Mouse (Mus musculus) kidney, postnatal 0 days (tissue): Measurements from ENCODE around the gene Gm49396. TPM values are rescaled to one million over a fixed set of nuclear protein-coding genes. Genes with fewer than 3 reads are reported as not detected.

Source experiments
- ATAC-seq: fragments of 200-750 bp; cut with Nextera tagmentation; replicated peaks from 2 replicates; pipeline ENCODE4 v1.8.0; 2017; ENCODE audit warnings: low read depth, moderate number of reproducible peaks, moderate TSS enrichment, moderate library complexity; ENCODE audit not compliant: low FRiP score
- DNase-seq: peaks from one replicate; pipeline ENCODE4 v3.0.0-alpha.2; 2016; ENCODE audit warnings: low spot score
- H3K27ac ChIP-seq: fragments of 300-500 bp; sonication (generic); 2 replicates; pipeline ENCODE4 v1.5.1; 2014; ENCODE audit warnings: mild to moderate bottlenecking
- H3K27me3 ChIP-seq: fragments of 300-500 bp; sonication (generic); 2 replicates; pipeline ENCODE4 v1.6.1; 2014; ENCODE audit warnings: low read length, mixed read lengths; ENCODE audit not compliant: insufficient read depth
- H3K36me3 ChIP-seq: fragments of 300-500 bp; sonication (generic); 2 replicates; pipeline ENCODE4 v1.6.1; 2014; ENCODE audit warnings: low read length, mixed read lengths; ENCODE audit not compliant: insufficient read depth
- H3K4me1 ChIP-seq: fragments of 300-500 bp; sonication (generic); replicated peaks from 2 replicates; pipeline ENCODE4 v1.6.1; 2014; ENCODE audit warnings: antibody characterized with exemption, low read length, mixed read lengths; ENCODE audit not compliant: insufficient read depth
- H3K4me2 ChIP-seq: fragments of 300-500 bp; sonication (generic); 2 replicates; pipeline ENCODE4 v1.6.1; 2014; ENCODE audit warnings: mild to moderate bottlenecking, low read length, moderate library complexity, mixed read lengths
- H3K4me3 ChIP-seq: fragments of 300-500 bp; sonication (generic); replicated peaks from 2 replicates; pipeline ENCODE4 v1.5.1; 2014; ENCODE audit warnings: low read depth, low read length
- H3K9ac ChIP-seq: fragments of 300-500 bp; sonication (generic); 2 replicates; pipeline ENCODE4 v1.6.1; 2014; ENCODE audit warnings: low read depth, low read length
- H3K9me3 ChIP-seq: fragments of 300-500 bp; sonication (generic); replicated peaks from 2 replicates; pipeline ENCODE4 v1.6.1; 2016; ENCODE audit warnings: low read length, inconsistent platforms, mixed read lengths
- CTCF ChIP-seq: IDR thresholded peaks from 2 replicates; pipeline ENCODE4 v1.5.1; 2016; ENCODE audit warnings: antibody characterized with exemption, low read depth, mild to moderate bottlenecking, moderate library complexity
- WGBS: fragments of 180-500 bp; shearing (Covaris S2); extraction: QIAGEN DNeasy Blood & Tissue Kit; methylation state at CpG from one replicate; pipeline ENCODE4 v1.1.7; 2014; 5-methylcytosine and 5-hydroxymethylcytosine counted together
- polyA plus RNA-seq: library from polyadenylated mRNA; unstranded; fragments of >200 nt; fragmentation: Nextera tagmentation; extraction: Ambion mirVana; gene quantifications from 2 replicates; pipeline ENCODE4 v1.2.1, GENCODE M21; 2015

Gene Gm49396
- polyA plus RNA-seq, 1 experiment from 2014 or later = 5.0 TPM

- H3K36me3 ChIP-seq = peaks cover 31% of the 10 kb centered on the region
- ATAC-seq (no peak), DNase-seq (no peak)
- 93% methylated on average over 12 of the region's 12 CpGs for WGBS
- H3K4me1 ChIP-seq = no peaks in the 10 kb centered on the region
- no peak within 1 kb of the TSS for H3K4me3 ChIP-seq
- H3K27ac ChIP-seq = no peak within 1 kb of the TSS
- H3K27me3 ChIP-seq = no peaks in the 10 kb centered on the region
- H3K9ac ChIP-seq = no peak within 1 kb of the TSS
- 0 out of 2 replicates have a peak within 1 kb of the TSS, but pooled peaks have one; percentile 58 for H3K4me2 ChIP-seq
- no peaks in the 10 kb centered on the region for H3K9me3 ChIP-seq
- TF ChIP-seq CTCF = no peak
Measured at GRCm38 (mm10) chr7:30564970-30565571, 1.9 kb downstream of the Gm49396 start, which contains the start of gene Igflr1. TSS of gene Igflr1 (plus strand) at chr7:30565427.

DNA sequence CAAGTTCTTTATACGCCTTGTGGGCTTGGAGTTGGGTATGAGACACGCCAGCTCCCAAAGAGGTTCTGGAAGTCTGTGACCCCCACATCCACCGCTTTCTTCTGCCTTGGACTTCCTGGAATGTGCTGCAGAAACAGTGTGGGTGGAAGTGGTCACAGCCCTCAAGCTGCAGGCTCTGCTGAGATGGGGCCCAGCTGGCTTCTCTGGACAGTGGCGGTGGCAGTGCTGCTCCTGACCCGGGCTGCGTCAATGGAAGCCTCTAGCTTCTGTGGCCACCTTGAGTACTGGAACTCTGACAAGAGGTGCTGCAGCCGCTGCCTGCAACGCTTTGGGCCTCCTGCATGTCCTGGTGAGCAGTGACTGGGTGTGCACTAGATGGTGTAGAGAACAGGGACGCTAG, 2.9 kb downstream of the Gm49396 start:
- H3K4me3 ChIP-seq = no peak overlapping the region
- H3K36me3 ChIP-seq = peaks cover 39% of the 10 kb centered on the region
- ATAC-seq = no peak

GRCm38 (mm10) chr7:30567555-30567954, 4.4 kb downstream of the Gm49396 start:
- H3K9me3 ChIP-seq = no peaks in the 10 kb centered on the region
- 84% methylated on average over 11 of the region's 11 CpGs for WGBS
- no peak overlapping the region for H3K4me2 ChIP-seq
- no peak overlapping the region for H3K4me3 ChIP-seq
- H3K27me3 ChIP-seq = no peaks in the 10 kb centered on the region
- ATAC-seq (no peak), DNase-seq (no peak)
- H3K4me1 ChIP-seq = no peaks in the 10 kb centered on the region
- no peak overlapping the region for H3K9ac ChIP-seq
- no peak overlapping the region for H3K27ac ChIP-seq
- H3K36me3 ChIP-seq = peaks cover 47% of the 10 kb centered on the region
- TF ChIP-seq CTCF = no peak

More for the DNA sequence above, 2.9 kb downstream of the Gm49396 start:
- H3K27ac ChIP-seq = no peak overlapping the region
- TF ChIP-seq CTCF = no peak
- H3K27me3 ChIP-seq = no peaks in the 10 kb centered on the region
- no peaks in the 10 kb centered on the region for H3K4me1 ChIP-seq
- peak; percentile 48 for DNase-seq
- no peak overlapping the region for H3K9ac ChIP-seq
- no peak overlapping the region for H3K4me2 ChIP-seq
- H3K9me3 ChIP-seq = no peaks in the 10 kb centered on the region
- WGBS = 73% methylated on average over 9 of the region's 9 CpGs

DNA sequence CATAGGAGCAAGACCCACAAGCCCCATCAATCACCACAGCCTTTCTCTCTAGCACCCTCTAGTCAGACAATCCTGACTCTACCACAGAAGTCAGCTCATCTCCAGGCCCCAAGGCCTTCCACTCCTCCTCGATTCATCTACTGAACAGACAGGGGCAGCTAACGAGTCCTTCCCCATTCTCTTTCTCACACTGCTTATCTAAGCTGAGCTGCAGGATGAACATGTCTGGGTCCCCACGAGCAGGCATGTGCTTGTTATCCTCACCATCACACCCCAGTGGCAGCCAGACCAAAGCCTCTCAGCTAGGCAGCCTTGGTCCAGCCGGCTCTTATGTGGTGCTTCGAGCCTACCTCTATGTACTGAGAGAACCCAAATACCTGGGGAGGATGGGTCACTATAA, 9.2 kb downstream of the Gm49396 start:
- no peak overlapping the region for H3K4me2 ChIP-seq
- 86% methylated on average over 5 of the region's 5 CpGs for WGBS
- H3K27ac ChIP-seq = no peak overlapping the region
- no peak overlapping the region for H3K4me3 ChIP-seq
- H3K36me3 ChIP-seq = peaks cover 83% of the 10 kb centered on the region
- no peak for TF ChIP-seq CTCF
- H3K9me3 ChIP-seq = no peaks in the 10 kb centered on the region
- no peak for DNase-seq
- no peaks in the 10 kb centered on the region for H3K4me1 ChIP-seq
- H3K9ac ChIP-seq = no peak overlapping the region
- ATAC-seq = no peak
- H3K27me3 ChIP-seq = no peaks in the 10 kb centered on the region

GRCm38 (mm10) chr7:30572969-30573368, 9.8 kb downstream of the Gm49396 start:
- Histone ChIP-seq H3K4me3 (no peak overlapping the region), H3K27me3 (no peaks in the 10 kb centered on the region), H3K4me2 (no peak overlapping the region), H3K9me3 (no peaks in the 10 kb centered on the region), H3K4me1 (no peaks in the 10 kb centered on the region), H3K9ac (no peak overlapping the region), H3K27ac (no peak overlapping the region), H3K36me3 (peaks cover 89% of the 10 kb centered on the region)
- ATAC-seq (no peak), DNase-seq (no peak)
- TF ChIP-seq CTCF = no peak
- 78% methylated on average over 2 of the region's 2 CpGs for WGBS

DNA sequence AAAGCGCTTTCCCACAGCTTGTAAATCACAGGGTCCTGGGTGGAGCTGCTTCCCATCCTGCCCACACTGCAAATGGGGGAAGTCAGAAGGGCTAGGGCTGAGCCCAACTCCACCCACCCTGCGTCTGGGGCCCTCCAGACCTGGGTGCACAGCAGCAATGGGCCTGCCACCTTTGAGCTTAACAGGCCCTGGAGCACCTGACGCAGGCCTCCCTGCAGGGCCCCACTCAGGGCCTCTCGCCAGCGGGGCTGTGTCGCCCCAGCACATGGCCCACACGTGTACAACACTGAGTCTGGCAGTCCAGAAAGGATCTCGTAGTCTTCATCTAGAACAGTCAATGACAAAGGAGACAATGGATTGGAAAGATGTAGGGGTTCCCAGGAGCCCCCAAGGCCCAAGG, 16.8 kb downstream of the Gm49396 start:
- no peak for ATAC-seq

GRCm38 (mm10) chr7:30581547-30581946, 18.4 kb downstream of the Gm49396 start:
- Histone ChIP-seq H3K27ac (no peak overlapping the region), H3K9me3 (no peaks in the 10 kb centered on the region), H3K4me2 (no peak overlapping the region), H3K36me3 (peaks cover 89% of the 10 kb centered on the region), H3K27me3 (no peaks in the 10 kb centered on the region), H3K9ac (no peak overlapping the region), H3K4me3 (no peak overlapping the region), H3K4me1 (no peaks in the 10 kb centered on the region)
- no peak for DNase-seq
- WGBS = 85% methylated on average over 16 of the region's 16 CpGs
- no peak for TF ChIP-seq CTCF
- ATAC-seq = peak; percentile 61

More for the DNA sequence above, 16.8 kb downstream of the Gm49396 start:
- TF ChIP-seq CTCF = no peak
- no peaks in the 10 kb centered on the region for H3K27me3 ChIP-seq
- H3K36me3 ChIP-seq = peaks cover 94% of the 10 kb centered on the region
- H3K9ac ChIP-seq = no peak overlapping the region
- 93% methylated on average over 8 of the region's 8 CpGs for WGBS
- H3K9me3 ChIP-seq = no peaks in the 10 kb centered on the region
- no peak overlapping the region for H3K27ac ChIP-seq
- no peak overlapping the region for H3K4me2 ChIP-seq
- H3K4me3 ChIP-seq = no peak overlapping the region
- H3K4me1 ChIP-seq = no peaks in the 10 kb centered on the region
- no peak for DNase-seq
